Mouse (Mus musculus): Measurements from ENCODE around the gene Ppp1r14c.

Ppp1r14c gene

GRCm38 (mm10) chr10:3366036-3366869 lies at the start of gene Ppp1r14c:
Gene Ppp1r14c, plus strand, starts transcription at chr10:3366057.
- H3K4me1 ChIP-seq (replicated peaks; ENCODE audit: low read depth, low read length) = peaks cover 16% of the 10 kb centered on the region
- peak within 1 kb of the TSS; percentile 85 for H3K4me3 ChIP-seq (replicated peaks; ENCODE audit: low read length)
- peaks cover 34% of the 10 kb centered on the region for H3K27me3 ChIP-seq (ENCODE audit: insufficient read depth, low read length)
- no peaks in the 10 kb centered on the region for H3K36me3 ChIP-seq (ENCODE audit: insufficient read depth, low read length)
- TF ChIP-seq CTCF (conservative IDR thresholded peaks at IDR 0.05; ENCODE audit: low read length) = no peak
- TF ChIP-seq NANOG (IDR thresholded peaks at IDR 0.05; ENCODE audit: borderline replicate concordance, low read length) = no peak
- no peak for TF ChIP-seq POU5F1 (IDR thresholded peaks at IDR 0.05; ENCODE audit: borderline replicate concordance, low read length)
- peaks cover 21% of the 10 kb centered on the region for H3K9me3 ChIP-seq (ENCODE audit: low read length)

GRCm38 (mm10) chr10:3321406-3321805 lies 44.5 kb upstream of the Ppp1r14c start:
- Histone ChIP-seq H3K9me3 (ENCODE audit: low read length) (peaks cover 22% of the 10 kb centered on the region), H3K4me1 (replicated peaks; ENCODE audit: low read depth, low read length) (no peaks in the 10 kb centered on the region), H3K4me3 (replicated peaks; ENCODE audit: low read length) (no peak overlapping the region), H3K27me3 (ENCODE audit: insufficient read depth, low read length) (no peaks in the 10 kb centered on the region), H3K36me3 (ENCODE audit: insufficient read depth, low read length) (no peaks in the 10 kb centered on the region)
- no peak for TF ChIP-seq CTCF (conservative IDR thresholded peaks at IDR 0.05; ENCODE audit: low read length)
- TF ChIP-seq NANOG (IDR thresholded peaks at IDR 0.05; ENCODE audit: borderline replicate concordance, low read length) = no peak
- no peak for TF ChIP-seq POU5F1 (IDR thresholded peaks at IDR 0.05; ENCODE audit: borderline replicate concordance, low read length)

- H3K36me3 ChIP-seq (ENCODE audit: insufficient read depth, low read length) = no peaks in the 10 kb centered on the region
- TF ChIP-seq NANOG (IDR thresholded peaks at IDR 0.05; ENCODE audit: borderline replicate concordance, low read length) = no peak
- TF ChIP-seq POU5F1 (IDR thresholded peaks at IDR 0.05; ENCODE audit: borderline replicate concordance, low read length) = no peak
- no peak for TF ChIP-seq CTCF (conservative IDR thresholded peaks at IDR 0.05; ENCODE audit: low read length)
- H3K27me3 ChIP-seq (ENCODE audit: insufficient read depth, low read length) = no peaks in the 10 kb centered on the region
- H3K4me1 ChIP-seq (replicated peaks; ENCODE audit: low read depth, low read length) = no peaks in the 10 kb centered on the region
- H3K4me3 ChIP-seq (replicated peaks; ENCODE audit: low read length) = no peak overlapping the region
- H3K9me3 ChIP-seq (ENCODE audit: low read length) = peaks cover 58% of the 10 kb centered on the region
Measured at GRCm38 (mm10) chr10:3325447-3325846, 40.4 kb upstream of the Ppp1r14c start.

- peak; percentile 78 for TF ChIP-seq CTCF (conservative IDR thresholded peaks at IDR 0.05; ENCODE audit: low read length)
- TF ChIP-seq NANOG (IDR thresholded peaks at IDR 0.05; ENCODE audit: borderline replicate concordance, low read length) = no peak
- TF ChIP-seq POU5F1 (IDR thresholded peaks at IDR 0.05; ENCODE audit: borderline replicate concordance, low read length) = no peak
- Histone ChIP-seq H3K4me1 (replicated peaks; ENCODE audit: low read depth, low read length) (no peaks in the 10 kb centered on the region), H3K4me3 (replicated peaks; ENCODE audit: low read length) (no peak overlapping the region)
Measured at GRCm38 (mm10) chr10:3332880-3333279, 33.0 kb upstream of the Ppp1r14c start.

GRCm38 (mm10) chr10:3334570-3334969 lies 31.3 kb upstream of the Ppp1r14c start:
- TF ChIP-seq CTCF (conservative IDR thresholded peaks at IDR 0.05; ENCODE audit: low read length) (no peak), NANOG (IDR thresholded peaks at IDR 0.05; ENCODE audit: borderline replicate concordance, low read length) (no peak), POU5F1 (IDR thresholded peaks at IDR 0.05; ENCODE audit: borderline replicate concordance, low read length) (no peak)
- Histone ChIP-seq H3K9me3 (ENCODE audit: low read length) (peaks cover 28% of the 10 kb centered on the region), H3K4me3 (replicated peaks; ENCODE audit: low read length) (no peak overlapping the region), H3K27me3 (ENCODE audit: insufficient read depth, low read length) (no peaks in the 10 kb centered on the region), H3K36me3 (ENCODE audit: insufficient read depth, low read length) (no peaks in the 10 kb centered on the region), H3K4me1 (replicated peaks; ENCODE audit: low read depth, low read length) (no peaks in the 10 kb centered on the region)

More at GRCm38 (mm10) chr10:3332880-3333279, 33.0 kb upstream of the Ppp1r14c start:
- H3K27me3 ChIP-seq (ENCODE audit: insufficient read depth, low read length) = no peaks in the 10 kb centered on the region
- H3K9me3 ChIP-seq (ENCODE audit: low read length) = peaks cover 42% of the 10 kb centered on the region
- H3K36me3 ChIP-seq (ENCODE audit: insufficient read depth, low read length) = no peaks in the 10 kb centered on the region

GRCm38 (mm10) chr10:3336729-3337329 lies 29.0 kb upstream of the Ppp1r14c start:
- TF ChIP-seq POU5F1 (IDR thresholded peaks at IDR 0.05; ENCODE audit: borderline replicate concordance, low read length) (no peak), CTCF (conservative IDR thresholded peaks at IDR 0.05; ENCODE audit: low read length) (no peak), NANOG (IDR thresholded peaks at IDR 0.05; ENCODE audit: borderline replicate concordance, low read length) (no peak)
- Histone ChIP-seq H3K4me3 (replicated peaks; ENCODE audit: low read length) (no peak overlapping the region), H3K27me3 (ENCODE audit: insufficient read depth, low read length) (no peaks in the 10 kb centered on the region), H3K36me3 (ENCODE audit: insufficient read depth, low read length) (no peaks in the 10 kb centered on the region), H3K4me1 (replicated peaks; ENCODE audit: low read depth, low read length) (no peaks in the 10 kb centered on the region), H3K9me3 (ENCODE audit: low read length) (peaks cover 13% of the 10 kb centered on the region; the same call in 1 of the 2 replicates)

GRCm38 (mm10) chr10:3337330-3337901 lies 28.4 kb upstream of the Ppp1r14c start:
- no peak overlapping the region for H3K4me3 ChIP-seq (replicated peaks; ENCODE audit: low read length)
- TF ChIP-seq CTCF (conservative IDR thresholded peaks at IDR 0.05; ENCODE audit: low read length) (no peak), POU5F1 (IDR thresholded peaks at IDR 0.05; ENCODE audit: borderline replicate concordance, low read length) (no peak), NANOG (IDR thresholded peaks at IDR 0.05; ENCODE audit: borderline replicate concordance, low read length) (no peak)
- H3K27me3 ChIP-seq (ENCODE audit: insufficient read depth, low read length) = no peaks in the 10 kb centered on the region
- H3K36me3 ChIP-seq (ENCODE audit: insufficient read depth, low read length) = no peaks in the 10 kb centered on the region
- no peaks in the 10 kb centered on the region for H3K4me1 ChIP-seq (replicated peaks; ENCODE audit: low read depth, low read length)
- peaks cover 13% of the 10 kb centered on the region; the same call in 1 of the 2 replicates for H3K9me3 ChIP-seq (ENCODE audit: low read length)

GRCm38 (mm10) chr10:3345706-3346105 lies 20.2 kb upstream of the Ppp1r14c start:
- TF ChIP-seq NANOG (IDR thresholded peaks at IDR 0.05; ENCODE audit: borderline replicate concordance, low read length) (no peak), CTCF (conservative IDR thresholded peaks at IDR 0.05; ENCODE audit: low read length) (no peak), POU5F1 (IDR thresholded peaks at IDR 0.05; ENCODE audit: borderline replicate concordance, low read length) (no peak)
- H3K36me3 ChIP-seq (ENCODE audit: insufficient read depth, low read length) = no peaks in the 10 kb centered on the region
- H3K4me1 ChIP-seq (replicated peaks; ENCODE audit: low read depth, low read length) = no peaks in the 10 kb centered on the region
- no peaks in the 10 kb centered on the region for H3K27me3 ChIP-seq (ENCODE audit: insufficient read depth, low read length)
- H3K9me3 ChIP-seq (ENCODE audit: low read length) = no peaks in the 10 kb centered on the region
- H3K4me3 ChIP-seq (replicated peaks; ENCODE audit: low read length) = no peak overlapping the region
